Mouse (Mus musculus) embryonic fibroblast, embryonic 13.5 days (primary cell): ENCODE measurements at regions not wholly inside any gene's neighbourhood (a gene's known extent, or its start where the extent isn't known, plus 50 kb on each side); places are given as distances from the start of the nearest gene placed in this dataset.

Source experiments
- CTCF ChIP-seq: IDR thresholded peaks from 2 replicates; pipeline ENCODE4 v1.5.1; 2011; ENCODE audit warnings: mild to moderate bottlenecking, control low read depth, low read length, moderate library complexity, borderline replicate concordance; ENCODE audit not compliant: insufficient read depth
- POLR2A ChIP-seq: IDR thresholded peaks from 2 replicates; pipeline ENCODE4 v1.6.1; 2011; ENCODE audit warnings: low read depth, mild to moderate bottlenecking, control low read depth, low read length, moderate library complexity

GRCm38 (mm10) chr2:169493609-169494275, 93.8 kb downstream of the Gm11011 start:
- TF ChIP-seq CTCF = no peak
- no peak for TF ChIP-seq POLR2A
